ENCODE assay signal across 12 mouse cellular contexts in the genomic region with DNA sequence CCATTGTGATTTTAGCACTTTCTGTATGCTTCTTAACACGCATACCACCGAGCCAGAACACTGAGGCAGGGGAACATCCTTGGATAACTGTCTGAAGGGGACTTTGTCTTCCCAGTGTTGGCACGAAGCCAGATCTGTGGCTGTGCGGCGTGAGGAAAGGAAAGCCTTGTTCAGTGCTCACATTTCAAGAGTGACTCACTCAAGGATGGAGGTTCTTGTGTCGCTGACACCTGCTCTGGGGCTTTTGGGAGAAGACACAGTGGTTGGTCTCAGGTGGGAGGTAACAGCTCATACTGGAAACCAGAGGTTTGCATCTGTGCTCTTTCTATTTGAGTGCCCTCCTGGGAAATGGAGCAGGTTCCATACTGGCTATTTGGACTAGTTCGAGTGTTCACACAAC. TPM values are rescaled to one million over a fixed set of nuclear protein-coding genes. Genes with fewer than 3 reads are reported as not detected.
DNase-seq lines count a peak whose midpoint lies in the region; TF ChIP-seq lines count a peak whose summit lies in the region.
"Had no signal": no experiment of that assay in that cellular context is flagged by ENCODE, and none has a peak within 500 bp of the region (broad histone marks: within the 10 kb centered on the region; RNA-seq: fewer than 3 reads in every experiment).

No protein-coding gene starts in this region.

- H3K27me3 ChIP-seq in kidney, adult 2 months (replicated peaks; ENCODE audit: control insufficient read depth, insufficient read depth, low read length) = no peaks in the 10 kb centered on the region

- 35% methylated on average over 7 of the region's 7 CpGs for WGBS in kidney, adult 2 months

- H3K36me3 ChIP-seq in kidney, adult 2 months (ENCODE audit: control insufficient read depth, insufficient read depth, low read length) = no peaks in the 10 kb centered on the region

- no peak for TF ChIP-seq POLR2A in kidney, adult 2 months (IDR thresholded peaks at IDR 0.05; ENCODE audit: low read depth, low read length)

- H3K27ac ChIP-seq in kidney, adult 2 months (ENCODE audit: insufficient read depth, low read depth, low read length) = no peak overlapping the region
- H3K27ac ChIP-seq: stomach, postnatal 0 days had no signal

- H3K4me3 ChIP-seq in kidney, adult 2 months (ENCODE audit: insufficient read depth, low read depth, low read length) = no peak overlapping the region
- H3K4me3 ChIP-seq: myocyte had no signal

- no peaks in the 10 kb centered on the region for H3K4me1 ChIP-seq in kidney, adult 2 months (ENCODE audit: control insufficient read depth, insufficient read depth, low read length)

- DNase-seq in cerebellum, postnatal 14 days = peak; percentile 13 to 29
- no peak for DNase-seq in cerebellum, adult 9-11 months
- DNase-seq in kidney, adult 2 months = peak; percentile 6
- DNase-seq in kidney, adult 11 months = no peak
- peak; percentile 29 for DNase-seq in right cerebral cortex, postnatal 14 days
- no peak for DNase-seq in right cerebral cortex, adult 2 months (ENCODE audit: low spot score in 2 of 2)
- DNase-seq in mesoderm, embryonic 11.5 days (ENCODE audit: low read depth, low spot score) = peak; percentile 21
- DNase-seq in urinary bladder, postnatal 14 days (ENCODE audit: low spot score) = no peak
- DNase-seq: cerebellum, adult 11-12 months; right cerebral cortex, postnatal 25 days had no signal

- TF ChIP-seq CTCF in kidney, adult 2 months (conservative IDR thresholded peaks at IDR 0.05; ENCODE audit: insufficient read depth, insufficient read length, low read depth, low read length) = no peak

RNA-seq across cellular contexts. Expression of a gene that starts 52.2 kb away (rescaled TPM):
- polyA plus RNA-seq in kidney, adult 2 months (2012; rRNA removed) = 0.16 and 0.99 TPM in 2 replicates
- polyA plus RNA-seq: myocyte had no signal

Comparison
In these comparisons a context has a peak if more than half of its experiments do, and no peak if none do; other contexts are left out.
1. DNase-seq: peak in cerebellum, postnatal 14 days (2 of 2), kidney, adult 2 months (single experiment), right cerebral cortex, postnatal 14 days (single experiment) and mesoderm, embryonic 11.5 days (single experiment); none in cerebellum, adult 9-11 months (single experiment), kidney, adult 11 months (single experiment), right cerebral cortex, adult 2 months (0 of 2) and urinary bladder, postnatal 14 days (single experiment).